Mouse (Mus musculus): ENCODE results near the gene Sp6.

Gene Sp6

GRCm38 (mm10) chr11:97063274-97063920 lies 50.2 kb downstream of the Sp6 start:
- no peak for DNase-seq (ENCODE audit: low read depth)

- DNase-seq (ENCODE audit: low read depth): peak; percentile 16
Measured at GRCm38 (mm10) chr11:97063921-97064295, 50.7 kb downstream of the Sp6 start.

GRCm38 (mm10) chr11:97065538-97066295 lies 52.5 kb downstream of the Sp6 start:
- peak; percentile 34 for DNase-seq (ENCODE audit: low read depth)

- DNase-seq (ENCODE audit: low read depth): no peak
Measured at GRCm38 (mm10) chr11:97066656-97067360, 53.6 kb downstream of the Sp6 start.

- no peak for DNase-seq (ENCODE audit: low read depth)
Measured at GRCm38 (mm10) chr11:97069333-97069732, 56.1 kb downstream of the Sp6 start.

GRCm38 (mm10) chr11:97069770-97070169 lies 56.6 kb downstream of the Sp6 start:
- DNase-seq (ENCODE audit: low read depth): no peak

- DNase-seq (ENCODE audit: low read depth): peak; percentile 7
Measured at GRCm38 (mm10) chr11:97071129-97071528, 57.9 kb downstream of the Sp6 start.

- peak; percentile 77 for DNase-seq (ENCODE audit: low read depth)
Measured at GRCm38 (mm10) chr11:97072533-97072932, 59.3 kb downstream of the Sp6 start.

GRCm38 (mm10) chr11:97074235-97074634 lies 61.0 kb downstream of the Sp6 start:
- no peak for DNase-seq (ENCODE audit: low read depth)

Data from 416B (cell line).